Mouse (Mus musculus) midbrain, embryonic 10.5 days (tissue): Measurements from ENCODE around the gene Rap2c. TPM values are rescaled to one million over a fixed set of nuclear protein-coding genes. Genes with fewer than 3 reads are reported as not detected.

ENCODE experiments used
- DNase-seq: peaks from one replicate; pipeline ENCODE4 v3.0.0-alpha.2; 2017; ENCODE audit warnings: low spot score
- H3K27ac ChIP-seq: fragments of 300-500 bp; sonication (generic); replicated peaks from 2 replicates; pipeline ENCODE4 v1.5.1; 2016; ENCODE audit warnings: mild to moderate bottlenecking
- H3K27me3 ChIP-seq: fragments of 300-500 bp; sonication (generic); 2 replicates; pipeline ENCODE4 v1.6.1; 2016; ENCODE audit warnings: low read depth, mild to moderate bottlenecking; ENCODE audit not compliant: poor library complexity, severe bottlenecking
- H3K36me3 ChIP-seq: fragments of 300-500 bp; sonication (generic); 2 replicates; pipeline ENCODE4 v1.6.1; 2016; ENCODE audit warnings: mild to moderate bottlenecking, moderate library complexity
- H3K4me1 ChIP-seq: fragments of 300-500 bp; sonication (generic); 2 replicates; pipeline ENCODE4 v1.6.1; 2016
- H3K4me3 ChIP-seq: fragments of 300-500 bp; sonication (generic); 2 replicates; pipeline ENCODE4 v1.5.1; 2016; ENCODE audit warnings: mild to moderate bottlenecking, moderate library complexity
- H3K9me3 ChIP-seq: fragments of 300-500 bp; sonication (generic); replicated peaks from 2 replicates; pipeline ENCODE4 v1.6.1; 2016; ENCODE audit warnings: mild to moderate bottlenecking
- WGBS: fragments of 180-500 bp; shearing (Covaris S2); methylation state at CpG from one replicate; pipeline ENCODE4 v1.1.7; 2016; 5-methylcytosine and 5-hydroxymethylcytosine counted together
- polyA plus RNA-seq: library from polyadenylated mRNA; unstranded; fragments of >200 nt; fragmentation: Nextera tagmentation; extraction: Ambion mirVana; gene quantifications from 2 replicates; pipeline ENCODE4 v1.2.1, GENCODE M21; 2016

Rap2c gene
- polyA plus RNA-seq, 1 experiment from 2014 or later = 16.4 TPM

DNA sequence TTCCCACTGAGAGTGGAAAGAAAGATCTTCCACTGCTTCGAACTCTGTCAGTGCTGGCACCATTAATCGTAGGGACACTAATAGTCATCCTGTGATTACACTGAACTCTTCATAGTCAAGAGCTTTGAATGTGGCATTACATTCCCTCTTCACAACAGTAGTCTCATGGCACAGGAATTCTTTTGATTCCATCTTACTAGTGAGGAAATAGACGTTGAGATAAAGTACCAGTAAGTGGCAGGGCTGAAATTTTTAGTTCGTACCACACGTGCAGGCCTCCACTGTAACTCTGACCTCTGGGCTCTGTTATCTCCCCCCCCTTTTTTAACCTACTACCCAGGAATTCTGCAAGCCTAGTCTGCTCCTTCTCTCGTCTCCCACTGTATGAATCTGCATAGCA, 54.9 kb downstream of the Rap2c start:
- 76% methylated on average over 6 of the region's 6 CpGs for WGBS

More for the DNA sequence above, 54.9 kb downstream of the Rap2c start:
- Histone ChIP-seq H3K27me3 (peaks cover 12% of the 10 kb centered on the region), H3K4me3 (no peak overlapping the region), H3K27ac (no peak overlapping the region), H3K36me3 (no peaks in the 10 kb centered on the region), H3K4me1 (no peaks in the 10 kb centered on the region), H3K9me3 (no peaks in the 10 kb centered on the region)
- DNase-seq = no peak

Other genes with a start within 250 kb of the Rap2c start
- 1.3 and 2.4 TPM in 2 replicates for gene Stk26, start 177.0 kb downstream of the Rap2c start, polyA plus RNA-seq
- not detected in 2 replicates for gene Frmd7, start 75.3 kb downstream of the Rap2c start, polyA plus RNA-seq
- 3.6 and 4.0 TPM in 2 replicates for gene Mbnl3, start 188.5 kb upstream of the Rap2c start, polyA plus RNA-seq